Mouse (Mus musculus): ENCODE results near the gene Tspan5. TPM values are rescaled to one million over a fixed set of nuclear protein-coding genes. Genes with fewer than 3 reads are reported as not detected.

The Tspan5 gene
- polyA plus RNA-seq, 1 experiment from 2014 or later = 38.7 TPM

GRCm38 (mm10) chr3:138739150-138739700, 2.8 kb upstream of the Tspan5 start:
- Histone ChIP-seq H3K4me2 (ENCODE audit: low read depth, low read length) (no peak overlapping the region), H3K27me3 (replicated peaks; ENCODE audit: control insufficient read depth, insufficient read depth, low read length) (peaks cover 5% of the 10 kb centered on the region; the same call in 1 of the 2 replicates), H3K4me1 (ENCODE audit: control insufficient read depth, insufficient read depth, low read length) (peaks cover 9% of the 10 kb centered on the region), H3K9me3 (ENCODE audit: control insufficient read depth, low read length) (no peaks in the 10 kb centered on the region), H3K36me3 (ENCODE audit: control insufficient read depth, insufficient read depth, low read length) (no peaks in the 10 kb centered on the region), H3K27ac (replicated peaks; ENCODE audit: low read depth, low read length) (no peak overlapping the region), H3K9ac (ENCODE audit: low read depth, low read length) (no peak overlapping the region), H3K4me3 (ENCODE audit: low read depth, low read length) (no peak overlapping the region)
- 73% methylated on average over 4 of the region's 4 CpGs for WGBS
- DNase-seq (ENCODE audit: low spot score) (no peak), ATAC-seq (ENCODE audit: low read depth) (no peak)

- WGBS = 73% methylated on average over 3 of the region's 3 CpGs
- Histone ChIP-seq H3K9me3 (ENCODE audit: control insufficient read depth, low read length) (no peaks in the 10 kb centered on the region), H3K4me3 (ENCODE audit: low read depth, low read length) (no peak overlapping the region), H3K36me3 (ENCODE audit: control insufficient read depth, insufficient read depth, low read length) (no peaks in the 10 kb centered on the region), H3K27ac (replicated peaks; ENCODE audit: low read depth, low read length) (no peak overlapping the region), H3K4me1 (ENCODE audit: control insufficient read depth, insufficient read depth, low read length) (peaks cover 12% of the 10 kb centered on the region), H3K9ac (ENCODE audit: low read depth, low read length) (no peak overlapping the region), H3K27me3 (replicated peaks; ENCODE audit: control insufficient read depth, insufficient read depth, low read length) (peaks cover 5% of the 10 kb centered on the region; the same call in 1 of the 2 replicates), H3K4me2 (ENCODE audit: low read depth, low read length) (no peak overlapping the region)
- DNase-seq (ENCODE audit: low spot score) (no peak), ATAC-seq (ENCODE audit: low read depth) (no peak)
These were observed 1.7 kb upstream of the Tspan5 start for GRCm38 (mm10) chr3:138740291-138740690.

GRCm38 (mm10) chr3:138740843-138741540, 1.0 kb upstream of the Tspan5 start:
- Histone ChIP-seq H3K4me3 (ENCODE audit: low read depth, low read length) (no peak overlapping the region), H3K4me2 (ENCODE audit: low read depth, low read length) (peak overlapping the region; percentile 73), H3K27me3 (replicated peaks; ENCODE audit: control insufficient read depth, insufficient read depth, low read length) (peaks cover 5% of the 10 kb centered on the region; the same call in 1 of the 2 replicates), H3K9ac (ENCODE audit: low read depth, low read length) (no peak overlapping the region), H3K4me1 (ENCODE audit: control insufficient read depth, insufficient read depth, low read length) (peaks cover 12% of the 10 kb centered on the region), H3K36me3 (ENCODE audit: control insufficient read depth, insufficient read depth, low read length) (no peaks in the 10 kb centered on the region), H3K9me3 (ENCODE audit: control insufficient read depth, low read length) (no peaks in the 10 kb centered on the region), H3K27ac (replicated peaks; ENCODE audit: low read depth, low read length) (no peak overlapping the region)
- WGBS = 75% methylated on average over 8 of the region's 8 CpGs
- ATAC-seq (ENCODE audit: low read depth) (no peak), DNase-seq (ENCODE audit: low spot score) (no peak)

- peaks cover 5% of the 10 kb centered on the region; the same call in 1 of the 2 replicates for H3K27me3 ChIP-seq (replicated peaks; ENCODE audit: control insufficient read depth, insufficient read depth, low read length)
- ATAC-seq (ENCODE audit: low read depth) (peak; percentile 12; the same call in 1 of the 2 replicates), DNase-seq (ENCODE audit: low spot score) (peak; percentile 49)
- H3K36me3 ChIP-seq (ENCODE audit: control insufficient read depth, insufficient read depth, low read length) = no peaks in the 10 kb centered on the region
- H3K4me2 ChIP-seq (ENCODE audit: low read depth, low read length) = peak overlapping the region; percentile 73
- H3K9me3 ChIP-seq (ENCODE audit: control insufficient read depth, low read length) = no peaks in the 10 kb centered on the region
- H3K9ac ChIP-seq (ENCODE audit: low read depth, low read length) = peak overlapping the region; percentile 86
- peak overlapping the region; percentile 77 for H3K27ac ChIP-seq (replicated peaks; ENCODE audit: low read depth, low read length)
- peaks cover 12% of the 10 kb centered on the region for H3K4me1 ChIP-seq (ENCODE audit: control insufficient read depth, insufficient read depth, low read length)
- 0% methylated on average over 22 of the region's 23 CpGs for WGBS
- H3K4me3 ChIP-seq (ENCODE audit: low read depth, low read length) = peak overlapping the region; percentile 86
These were observed 553 bp downstream of the Tspan5 start for GRCm38 (mm10) chr3:138742566-138742930.

- Histone ChIP-seq H3K36me3 (ENCODE audit: control insufficient read depth, insufficient read depth, low read length) (no peaks in the 10 kb centered on the region), H3K4me2 (ENCODE audit: low read depth, low read length) (peak overlapping the region; percentile 73), H3K27me3 (replicated peaks; ENCODE audit: control insufficient read depth, insufficient read depth, low read length) (peaks cover 5% of the 10 kb centered on the region; the same call in 1 of the 2 replicates), H3K4me3 (ENCODE audit: low read depth, low read length) (peak overlapping the region; percentile 86), H3K9me3 (ENCODE audit: control insufficient read depth, low read length) (no peaks in the 10 kb centered on the region), H3K27ac (replicated peaks; ENCODE audit: low read depth, low read length) (peak overlapping the region; percentile 77), H3K9ac (ENCODE audit: low read depth, low read length) (peak overlapping the region; percentile 86), H3K4me1 (ENCODE audit: control insufficient read depth, insufficient read depth, low read length) (peaks cover 12% of the 10 kb centered on the region)
- WGBS = under 1% methylated on average over 33 of the region's 33 CpGs
- DNase-seq (ENCODE audit: low spot score) (peak; percentile 87), ATAC-seq (ENCODE audit: low read depth) (peak; percentile 85)
These were observed 1.2 kb downstream of the Tspan5 start for GRCm38 (mm10) chr3:138743061-138743671.

GRCm38 (mm10) chr3:138744030-138744774, 2.2 kb downstream of the Tspan5 start:
- Histone ChIP-seq H3K4me3 (ENCODE audit: low read depth, low read length) (peak overlapping the region; percentile 86), H3K4me1 (ENCODE audit: control insufficient read depth, insufficient read depth, low read length) (peaks cover 12% of the 10 kb centered on the region), H3K9ac (ENCODE audit: low read depth, low read length) (no peak overlapping the region; the same call in 1 of the 2 replicates), H3K27me3 (replicated peaks; ENCODE audit: control insufficient read depth, insufficient read depth, low read length) (peaks cover 5% of the 10 kb centered on the region; the same call in 1 of the 2 replicates), H3K4me2 (ENCODE audit: low read depth, low read length) (peak overlapping the region; percentile 73), H3K27ac (replicated peaks; ENCODE audit: low read depth, low read length) (no peak overlapping the region), H3K36me3 (ENCODE audit: control insufficient read depth, insufficient read depth, low read length) (no peaks in the 10 kb centered on the region), H3K9me3 (ENCODE audit: control insufficient read depth, low read length) (no peaks in the 10 kb centered on the region)
- DNase-seq (ENCODE audit: low spot score) (no peak), ATAC-seq (ENCODE audit: low read depth) (no peak)
- WGBS = 25% methylated on average over 8 of the region's 8 CpGs

GRCm38 (mm10) chr3:138745091-138745490, 3.1 kb downstream of the Tspan5 start:
- ATAC-seq (ENCODE audit: low read depth) (no peak), DNase-seq (ENCODE audit: low spot score) (no peak)
- Histone ChIP-seq H3K27me3 (replicated peaks; ENCODE audit: control insufficient read depth, insufficient read depth, low read length) (peaks cover 5% of the 10 kb centered on the region; the same call in 1 of the 2 replicates), H3K36me3 (ENCODE audit: control insufficient read depth, insufficient read depth, low read length) (no peaks in the 10 kb centered on the region), H3K4me2 (ENCODE audit: low read depth, low read length) (peak overlapping the region; percentile 73; the same call in 1 of the 2 replicates), H3K9me3 (ENCODE audit: control insufficient read depth, low read length) (no peaks in the 10 kb centered on the region), H3K27ac (replicated peaks; ENCODE audit: low read depth, low read length) (no peak overlapping the region), H3K4me3 (ENCODE audit: low read depth, low read length) (no peak overlapping the region), H3K4me1 (ENCODE audit: control insufficient read depth, insufficient read depth, low read length) (peaks cover 12% of the 10 kb centered on the region), H3K9ac (ENCODE audit: low read depth, low read length) (no peak overlapping the region)
- 77% methylated on average over 11 of the region's 11 CpGs for WGBS

GRCm38 (mm10) chr3:138745596-138745995, 3.6 kb downstream of the Tspan5 start:
- Histone ChIP-seq H3K4me3 (ENCODE audit: low read depth, low read length) (no peak overlapping the region), H3K9me3 (ENCODE audit: control insufficient read depth, low read length) (no peaks in the 10 kb centered on the region), H3K4me2 (ENCODE audit: low read depth, low read length) (no peak overlapping the region), H3K9ac (ENCODE audit: low read depth, low read length) (no peak overlapping the region), H3K27me3 (replicated peaks; ENCODE audit: control insufficient read depth, insufficient read depth, low read length) (peaks cover 5% of the 10 kb centered on the region; the same call in 1 of the 2 replicates), H3K36me3 (ENCODE audit: control insufficient read depth, insufficient read depth, low read length) (no peaks in the 10 kb centered on the region), H3K4me1 (ENCODE audit: control insufficient read depth, insufficient read depth, low read length) (peaks cover 12% of the 10 kb centered on the region), H3K27ac (replicated peaks; ENCODE audit: low read depth, low read length) (no peak overlapping the region)
- 72% methylated on average over 4 of the region's 4 CpGs for WGBS
- ATAC-seq (ENCODE audit: low read depth) (no peak), DNase-seq (ENCODE audit: low spot score) (no peak)
